Mouse (Mus musculus) CD4-positive helper T cell, adult 2 months (primary cell): ENCODE data around the gene D430041D05Rik.
A peak's percentile ranks its signal among the peaks of the same experiment; 100 is the strongest.

Experiments
- DNase-seq: peaks from one replicate; pipeline ENCODE4 v3.0.0-alpha.2; 2012; ENCODE audit warnings: low read depth, missing footprints, low spot score

D430041D05Rik gene

GRCm38 (mm10) chr2:104197281-104197680, 213.5 kb downstream of the D430041D05Rik start:
- no peak for DNase-seq

GRCm38 (mm10) chr2:104192401-104193141, 218.2 kb downstream of the D430041D05Rik start:
- DNase-seq, result no peak

GRCm38 (mm10) chr2:104191723-104192122, 219.1 kb downstream of the D430041D05Rik start:
- no peak for DNase-seq

- no peak for DNase-seq
These were observed 222.0 kb downstream of the D430041D05Rik start for GRCm38 (mm10) chr2:104188859-104189258.

- DNase-seq, result peak; percentile 17
These were observed 223.7 kb downstream of the D430041D05Rik start for GRCm38 (mm10) chr2:104187073-104187472.

- DNase-seq, result no peak
These were observed 225.2 kb downstream of the D430041D05Rik start for GRCm38 (mm10) chr2:104185616-104186015.

GRCm38 (mm10) chr2:104184296-104184695, 226.5 kb downstream of the D430041D05Rik start:
- DNase-seq, result no peak

GRCm38 (mm10) chr2:104183246-104183845, 227.5 kb downstream of the D430041D05Rik start:
- DNase-seq, result no peak

GRCm38 (mm10) chr2:104179636-104180035, 231.2 kb downstream of the D430041D05Rik start:
- peak; percentile 29 for DNase-seq

- DNase-seq, result peak; percentile 13
These were observed 232.6 kb downstream of the D430041D05Rik start for GRCm38 (mm10) chr2:104178251-104178650.

- DNase-seq, result peak; percentile 72
These were observed 233.7 kb downstream of the D430041D05Rik start for GRCm38 (mm10) chr2:104176979-104177704.

- DNase-seq, result no peak
These were observed 234.4 kb downstream of the D430041D05Rik start for GRCm38 (mm10) chr2:104176166-104176978.

GRCm38 (mm10) chr2:104175476-104176165, 235.2 kb downstream of the D430041D05Rik start:
- DNase-seq, result no peak

- DNase-seq, result no peak
These were observed 237.4 kb downstream of the D430041D05Rik start for GRCm38 (mm10) chr2:104173431-104173830.

- DNase-seq, result peak; percentile 90
These were observed 238.0 kb downstream of the D430041D05Rik start for GRCm38 (mm10) chr2:104172695-104173348.

GRCm38 (mm10) chr2:104168186-104168896, 242.5 kb downstream of the D430041D05Rik start:
- DNase-seq, result no peak

- no peak for DNase-seq
These were observed 243.0 kb downstream of the D430041D05Rik start for GRCm38 (mm10) chr2:104167765-104168164.

- no peak for DNase-seq
These were observed 245.2 kb downstream of the D430041D05Rik start for GRCm38 (mm10) chr2:104165631-104166030.

- DNase-seq, result no peak
These were observed 246.8 kb downstream of the D430041D05Rik start for GRCm38 (mm10) chr2:104163978-104164487.
